Mouse (Mus musculus): ENCODE data around the gene Pfkfb2. TPM values are rescaled to one million over a fixed set of nuclear protein-coding genes. Genes with fewer than 3 reads are reported as not detected.

The Pfkfb2 gene
- polyA plus RNA-seq, 1 experiment from 2014 or later = 16.1 TPM

GRCm38 (mm10) chr1:130746819-130747218, 17.8 kb upstream of the Pfkfb2 start:
- ATAC-seq (ENCODE audit: low FRiP score, low read depth) = no peak
- H3K36me3 ChIP-seq = no peaks in the 10 kb centered on the region
- H3K4me1 ChIP-seq = no peaks in the 10 kb centered on the region
- H3K27ac ChIP-seq (replicated peaks) = no peak overlapping the region
- no peak overlapping the region for H3K9ac ChIP-seq (replicated peaks)
- no peaks in the 10 kb centered on the region for H3K27me3 ChIP-seq
- H3K4me2 ChIP-seq (replicated peaks) = no peak overlapping the region
- no peak overlapping the region for H3K4me3 ChIP-seq
- WGBS = 91% methylated on average over 3 of the region's 3 CpGs
- H3K9me3 ChIP-seq = no peaks in the 10 kb centered on the region

GRCm38 (mm10) chr1:130745591-130745990, 16.5 kb upstream of the Pfkfb2 start:
- WGBS = 94% methylated on average over 3 of the region's 3 CpGs
- no peaks in the 10 kb centered on the region for H3K27me3 ChIP-seq

GRCm38 (mm10) chr1:130744961-130745360, 15.9 kb upstream of the Pfkfb2 start:
- Histone ChIP-seq H3K9me3 (no peaks in the 10 kb centered on the region), H3K27ac (replicated peaks) (no peak overlapping the region), H3K4me1 (no peaks in the 10 kb centered on the region), H3K4me3 (no peak overlapping the region), H3K36me3 (no peaks in the 10 kb centered on the region), H3K27me3 (no peaks in the 10 kb centered on the region), H3K4me2 (replicated peaks) (no peak overlapping the region), H3K9ac (replicated peaks) (no peak overlapping the region)
- no peak for ATAC-seq (ENCODE audit: low FRiP score, low read depth)
- WGBS = 85% methylated on average over 5 of the region's 5 CpGs

More at GRCm38 (mm10) chr1:130745591-130745990, 16.5 kb upstream of the Pfkfb2 start:
- no peak for ATAC-seq (ENCODE audit: low FRiP score, low read depth)
- Histone ChIP-seq H3K27ac (replicated peaks) (no peak overlapping the region), H3K4me2 (replicated peaks) (no peak overlapping the region), H3K9ac (replicated peaks) (no peak overlapping the region), H3K36me3 (no peaks in the 10 kb centered on the region), H3K4me1 (no peaks in the 10 kb centered on the region), H3K9me3 (no peaks in the 10 kb centered on the region), H3K4me3 (no peak overlapping the region)

GRCm38 (mm10) chr1:130744217-130744616, 15.2 kb upstream of the Pfkfb2 start:
- no peak overlapping the region for H3K4me3 ChIP-seq
- no peak for ATAC-seq (ENCODE audit: low FRiP score, low read depth)
- H3K27me3 ChIP-seq = no peaks in the 10 kb centered on the region
- no peaks in the 10 kb centered on the region for H3K36me3 ChIP-seq
- H3K9ac ChIP-seq (replicated peaks) = no peak overlapping the region
- H3K4me2 ChIP-seq (replicated peaks) = no peak overlapping the region
- no peak overlapping the region for H3K27ac ChIP-seq (replicated peaks)
- H3K9me3 ChIP-seq = no peaks in the 10 kb centered on the region
- WGBS = 80% methylated on average over 2 of the region's 2 CpGs
- H3K4me1 ChIP-seq = no peaks in the 10 kb centered on the region

GRCm38 (mm10) chr1:130743775-130744174, 14.7 kb upstream of the Pfkfb2 start:
- no peaks in the 10 kb centered on the region for H3K27me3 ChIP-seq
- H3K9ac ChIP-seq (replicated peaks) = no peak overlapping the region
- H3K4me3 ChIP-seq = no peak overlapping the region
- no peak for ATAC-seq (ENCODE audit: low FRiP score, low read depth)
- WGBS = 94% methylated on average over 1 of the region's 1 CpGs
- H3K4me1 ChIP-seq = no peaks in the 10 kb centered on the region
- H3K4me2 ChIP-seq (replicated peaks) = no peak overlapping the region
- H3K9me3 ChIP-seq = no peaks in the 10 kb centered on the region
- no peaks in the 10 kb centered on the region for H3K36me3 ChIP-seq
- H3K27ac ChIP-seq (replicated peaks) = no peak overlapping the region

GRCm38 (mm10) chr1:130742201-130742600, 13.1 kb upstream of the Pfkfb2 start:
- Histone ChIP-seq H3K4me3 (no peak overlapping the region), H3K4me2 (replicated peaks) (no peak overlapping the region), H3K36me3 (no peaks in the 10 kb centered on the region), H3K27me3 (no peaks in the 10 kb centered on the region), H3K27ac (replicated peaks) (no peak overlapping the region), H3K9ac (replicated peaks) (no peak overlapping the region), H3K4me1 (no peaks in the 10 kb centered on the region), H3K9me3 (no peaks in the 10 kb centered on the region)
- WGBS = 90% methylated on average over 7 of the region's 7 CpGs
- no peak for ATAC-seq (ENCODE audit: low FRiP score, low read depth)

GRCm38 (mm10) chr1:130740781-130741720, 12.0 kb upstream of the Pfkfb2 start:
- H3K9me3 ChIP-seq = no peaks in the 10 kb centered on the region
- ATAC-seq (ENCODE audit: low FRiP score, low read depth) = no peak
- WGBS = 64% methylated on average over 15 of the region's 15 CpGs
- no peak overlapping the region for H3K9ac ChIP-seq (replicated peaks)
- no peaks in the 10 kb centered on the region for H3K27me3 ChIP-seq
- H3K27ac ChIP-seq (replicated peaks) = 0 out of 2 replicates have a peak overlapping the region, but pooled peaks have one; percentile 6
- H3K4me2 ChIP-seq (replicated peaks) = no peak overlapping the region
- H3K4me3 ChIP-seq = no peak overlapping the region
- no peaks in the 10 kb centered on the region for H3K36me3 ChIP-seq
- H3K4me1 ChIP-seq = no peaks in the 10 kb centered on the region

- no peaks in the 10 kb centered on the region for H3K4me1 ChIP-seq
- H3K27ac ChIP-seq (replicated peaks) = 0 out of 2 replicates have a peak overlapping the region, but pooled peaks have one; percentile 6
- H3K27me3 ChIP-seq = no peaks in the 10 kb centered on the region
- H3K9me3 ChIP-seq = no peaks in the 10 kb centered on the region
- no peak overlapping the region for H3K4me3 ChIP-seq
- no peak overlapping the region for H3K4me2 ChIP-seq (replicated peaks)
- WGBS = 77% methylated on average over 4 of the region's 4 CpGs
- no peak overlapping the region for H3K9ac ChIP-seq (replicated peaks)
- ATAC-seq (ENCODE audit: low FRiP score, low read depth) = no peak
- no peaks in the 10 kb centered on the region for H3K36me3 ChIP-seq
These were observed 11.2 kb upstream of the Pfkfb2 start for GRCm38 (mm10) chr1:130740227-130740648.

- WGBS = 78% methylated on average over 3 of the region's 3 CpGs
These were observed 10.6 kb upstream of the Pfkfb2 start for GRCm38 (mm10) chr1:130739636-130740035.

GRCm38 (mm10) chr1:130738551-130739106, 9.6 kb upstream of the Pfkfb2 start:
- Histone ChIP-seq H3K9me3 (no peaks in the 10 kb centered on the region), H3K4me1 (no peaks in the 10 kb centered on the region), H3K27me3 (no peaks in the 10 kb centered on the region), H3K4me2 (replicated peaks) (no peak overlapping the region), H3K27ac (replicated peaks) (no peak overlapping the region), H3K9ac (replicated peaks) (no peak overlapping the region), H3K4me3 (no peak overlapping the region), H3K36me3 (no peaks in the 10 kb centered on the region)
- 83% methylated on average over 3 of the region's 3 CpGs for WGBS
- no peak for ATAC-seq (ENCODE audit: low FRiP score, low read depth)

More at GRCm38 (mm10) chr1:130739636-130740035, 10.6 kb upstream of the Pfkfb2 start:
- no peak for ATAC-seq (ENCODE audit: low FRiP score, low read depth)
- Histone ChIP-seq H3K36me3 (no peaks in the 10 kb centered on the region), H3K4me3 (no peak overlapping the region), H3K4me2 (replicated peaks) (no peak overlapping the region), H3K27me3 (no peaks in the 10 kb centered on the region), H3K9me3 (no peaks in the 10 kb centered on the region), H3K4me1 (no peaks in the 10 kb centered on the region), H3K9ac (replicated peaks) (no peak overlapping the region), H3K27ac (replicated peaks) (no peak overlapping the region)

GRCm38 (mm10) chr1:130737916-130738315, 8.9 kb upstream of the Pfkfb2 start:
- no peak overlapping the region for H3K27ac ChIP-seq (replicated peaks)
- ATAC-seq (ENCODE audit: low FRiP score, low read depth) = no peak
- H3K4me3 ChIP-seq = no peak overlapping the region
- H3K9me3 ChIP-seq = no peaks in the 10 kb centered on the region
- H3K27me3 ChIP-seq = no peaks in the 10 kb centered on the region
- H3K36me3 ChIP-seq = no peaks in the 10 kb centered on the region
- H3K4me1 ChIP-seq = no peaks in the 10 kb centered on the region
- no peak overlapping the region for H3K4me2 ChIP-seq (replicated peaks)
- WGBS = 90% methylated on average over 7 of the region's 7 CpGs
- no peak overlapping the region for H3K9ac ChIP-seq (replicated peaks)

- no peaks in the 10 kb centered on the region for H3K4me1 ChIP-seq
- H3K4me3 ChIP-seq = no peak overlapping the region
- H3K27ac ChIP-seq (replicated peaks) = no peak overlapping the region
- H3K9me3 ChIP-seq = no peaks in the 10 kb centered on the region
- H3K4me2 ChIP-seq (replicated peaks) = no peak overlapping the region
- ATAC-seq (ENCODE audit: low FRiP score, low read depth) = no peak
- WGBS = 21% methylated on average over 11 of the region's 11 CpGs
- no peaks in the 10 kb centered on the region for H3K27me3 ChIP-seq
- no peaks in the 10 kb centered on the region for H3K36me3 ChIP-seq
- no peak overlapping the region for H3K9ac ChIP-seq (replicated peaks)
These were observed 8.4 kb upstream of the Pfkfb2 start for GRCm38 (mm10) chr1:130737411-130737881.
